Mouse (Mus musculus) naive thymus-derived CD4-positive, alpha-beta T cell, adult 5 months (primary cell): Measurements from ENCODE around the gene Olfr16. TPM values are rescaled to one million over a fixed set of nuclear protein-coding genes. Genes with fewer than 3 reads are reported as not detected.

Experiments
- polyA plus RNA-seq: library from polyadenylated mRNA; unstranded; fragments of 100-300 nt; shearing (Covaris generic); gene quantifications from one replicate; pipeline ENCODE4 v1.2.1, GENCODE M21; 2017

The Olfr16 gene
- not detected for polyA plus RNA-seq

GRCm38 (mm10) chr1:172950160-172950559 lies at the start of gene Olfr16:
TSS of gene Olfr16 (plus strand) at chr1:172950409.

Other genes with a start within 250 kb of the Olfr16 start
- not detected for gene Apcs, start 55.4 kb upstream of the Olfr16 start, polyA plus RNA-seq
- not detected for gene Olfr1408, start 187.0 kb downstream of the Olfr16 start, polyA plus RNA-seq
- gene Olfr1406, start 240.2 kb downstream of the Olfr16 start, polyA plus RNA-seq, result not detected
- gene Olfr218, start 247.4 kb downstream of the Olfr16 start, polyA plus RNA-seq, result not detected